Mouse (Mus musculus): Measurements from ENCODE around the gene Retreg2. TPM values are rescaled to one million over a fixed set of nuclear protein-coding genes. Genes with fewer than 3 reads are reported as not detected.

The Retreg2 gene
- polyA plus RNA-seq, 1 experiment: 225 TPM

DNA sequence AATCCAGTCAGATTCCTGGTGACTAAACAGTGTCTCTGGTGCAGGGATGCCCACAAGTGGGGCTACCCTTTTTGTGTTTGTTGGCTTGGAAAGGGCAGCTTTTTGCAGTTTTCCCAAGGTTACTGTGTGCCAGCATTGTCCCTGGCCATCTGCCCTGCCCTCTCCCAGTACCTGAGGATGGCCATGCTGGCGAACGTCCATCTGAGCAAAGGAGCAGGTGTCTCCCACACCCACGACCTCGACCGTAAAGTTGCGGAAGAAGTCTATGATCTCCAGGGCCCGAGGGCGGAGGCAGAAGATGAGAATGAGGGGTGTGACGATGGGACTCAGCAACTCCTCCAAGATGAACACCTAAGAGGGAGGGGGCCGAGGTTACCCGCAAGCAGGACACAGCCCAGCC lies 42.9 kb downstream of the Retreg2 start:
- TF ChIP-seq POLR2A (IDR thresholded peaks at IDR 0.05; ENCODE audit: low read depth, low read length) (no peak), CTCF (conservative IDR thresholded peaks at IDR 0.05; ENCODE audit: insufficient read depth, insufficient read length, low read depth, low read length) (no peak)
- Histone ChIP-seq H3K27ac (ENCODE audit: insufficient read depth, low read depth, low read length) (no peak overlapping the region), H3K4me1 (ENCODE audit: control insufficient read depth, insufficient read depth, low read length) (no peaks in the 10 kb centered on the region), H3K27me3 (replicated peaks; ENCODE audit: control insufficient read depth, insufficient read depth, low read length) (no peaks in the 10 kb centered on the region), H3K36me3 (ENCODE audit: control insufficient read depth, insufficient read depth, low read length) (peaks cover 3% of the 10 kb centered on the region), H3K4me3 (ENCODE audit: insufficient read depth, low read depth, low read length) (no peak overlapping the region)
- 87% methylated on average over 11 of the region's 11 CpGs for WGBS
- no peak for DNase-seq

GRCm38 (mm10) chr1:75187126-75187525 lies 44.5 kb downstream of the Retreg2 start:
- DNase-seq: peak; percentile 17
- H3K4me1 ChIP-seq (ENCODE audit: control insufficient read depth, insufficient read depth, low read length): peaks cover 3% of the 10 kb centered on the region; the same call in 1 of the 2 replicates
- no peaks in the 10 kb centered on the region for H3K27me3 ChIP-seq (replicated peaks; ENCODE audit: control insufficient read depth, insufficient read depth, low read length)
- H3K27ac ChIP-seq (ENCODE audit: insufficient read depth, low read depth, low read length): no peak overlapping the region
- H3K4me3 ChIP-seq (ENCODE audit: insufficient read depth, low read depth, low read length): no peak overlapping the region
- TF ChIP-seq POLR2A (IDR thresholded peaks at IDR 0.05; ENCODE audit: low read depth, low read length): no peak
- H3K36me3 ChIP-seq (ENCODE audit: control insufficient read depth, insufficient read depth, low read length): peaks cover 3% of the 10 kb centered on the region

DNA sequence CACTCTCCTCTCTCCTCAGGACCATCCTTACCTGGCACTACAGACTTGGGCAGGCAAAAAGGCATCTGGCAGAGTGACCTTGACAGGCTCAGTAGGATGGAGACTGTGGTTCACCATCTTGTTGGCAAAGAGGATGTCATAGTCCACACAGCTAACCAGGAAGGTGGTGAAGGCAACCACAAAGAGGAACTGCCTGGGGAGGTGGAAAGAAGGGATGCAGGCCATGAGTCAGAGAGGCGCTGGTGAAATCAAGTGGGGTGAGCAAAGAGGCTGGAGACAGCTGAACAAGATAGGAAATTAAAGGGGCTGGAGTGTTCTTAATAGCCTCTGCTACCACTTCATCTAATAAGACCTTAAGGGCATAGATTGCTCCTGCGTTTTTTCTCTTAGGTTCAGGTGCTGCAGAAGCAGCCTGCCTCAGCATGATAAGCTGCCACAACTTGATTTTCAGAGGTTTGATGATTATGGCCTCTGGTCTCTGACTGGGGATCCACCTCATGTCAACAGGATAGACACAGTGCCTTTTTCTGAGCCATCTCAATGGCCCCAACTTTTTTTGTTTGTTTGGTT lies 45.4 kb downstream of the Retreg2 start:
- Histone ChIP-seq H3K36me3 (ENCODE audit: control insufficient read depth, insufficient read depth, low read length) (no peaks in the 10 kb centered on the region; the same call in 1 of the 2 replicates), H3K4me3 (ENCODE audit: insufficient read depth, low read depth, low read length) (no peak overlapping the region), H3K27ac (ENCODE audit: insufficient read depth, low read depth, low read length) (no peak overlapping the region), H3K27me3 (replicated peaks; ENCODE audit: control insufficient read depth, insufficient read depth, low read length) (no peaks in the 10 kb centered on the region), H3K4me1 (ENCODE audit: control insufficient read depth, insufficient read depth, low read length) (peaks cover 3% of the 10 kb centered on the region; the same call in 1 of the 2 replicates)
- no peak for DNase-seq
- WGBS: 79% methylated on average over 2 of the region's 2 CpGs
- TF ChIP-seq POLR2A (IDR thresholded peaks at IDR 0.05; ENCODE audit: low read depth, low read length) (no peak), CTCF (conservative IDR thresholded peaks at IDR 0.05; ENCODE audit: insufficient read depth, insufficient read length, low read depth, low read length) (no peak)

DNA sequence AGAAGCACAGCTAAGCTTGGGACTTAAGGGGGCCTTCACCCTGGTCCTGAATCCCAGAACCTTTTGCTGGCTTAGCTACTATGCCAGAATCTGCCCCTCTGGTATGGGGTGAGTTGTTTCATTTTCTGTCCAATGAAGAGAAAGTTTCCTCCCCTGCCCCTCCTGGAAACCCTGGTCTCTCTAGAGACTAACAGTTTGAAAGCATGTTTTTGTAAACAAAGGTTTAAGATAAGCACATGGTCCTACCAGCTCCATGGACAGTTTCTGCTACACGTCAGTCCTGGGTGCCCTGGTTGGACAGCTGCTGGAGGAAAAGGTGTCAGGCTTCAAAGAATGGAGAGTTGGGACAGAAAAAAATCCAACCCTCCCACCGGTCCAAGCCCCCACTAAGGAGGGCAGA lies 48.0 kb downstream of the Retreg2 start:
- H3K4me1 ChIP-seq (ENCODE audit: control insufficient read depth, insufficient read depth, low read length): peaks cover 10% of the 10 kb centered on the region; the same call in 1 of the 2 replicates
- H3K4me3 ChIP-seq (ENCODE audit: insufficient read depth, low read depth, low read length): no peak overlapping the region
- WGBS: 43% methylated on average over 2 of the region's 2 CpGs
- no peaks in the 10 kb centered on the region; the same call in none of the 2 replicates for H3K36me3 ChIP-seq (ENCODE audit: control insufficient read depth, insufficient read depth, low read length)
- no peaks in the 10 kb centered on the region for H3K27me3 ChIP-seq (replicated peaks; ENCODE audit: control insufficient read depth, insufficient read depth, low read length)
- H3K27ac ChIP-seq (ENCODE audit: insufficient read depth, low read depth, low read length): no peak overlapping the region
- no peak for DNase-seq
- TF ChIP-seq CTCF (conservative IDR thresholded peaks at IDR 0.05; ENCODE audit: insufficient read depth, insufficient read length, low read depth, low read length) (no peak), POLR2A (IDR thresholded peaks at IDR 0.05; ENCODE audit: low read depth, low read length) (no peak)

DNA sequence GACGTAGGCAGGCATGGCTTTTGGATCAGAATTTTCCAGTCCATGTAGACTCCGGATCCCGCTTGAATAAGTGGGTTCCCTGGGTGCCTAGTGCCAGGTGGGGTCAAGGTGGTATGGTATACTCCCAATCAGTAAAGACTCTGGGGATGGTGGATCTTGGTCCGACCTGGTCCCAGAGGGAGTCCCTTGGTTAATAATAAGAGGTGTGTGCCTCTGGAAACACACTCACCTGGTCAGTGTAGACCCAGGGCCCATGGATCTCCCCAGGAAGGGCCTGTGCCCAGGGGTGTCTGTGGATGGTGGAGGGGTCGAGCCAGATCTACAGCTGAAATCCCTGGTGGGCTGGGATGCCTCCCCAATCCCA lies 48.7 kb downstream of the Retreg2 start:
- Histone ChIP-seq H3K27me3 (replicated peaks; ENCODE audit: control insufficient read depth, insufficient read depth, low read length) (no peaks in the 10 kb centered on the region), H3K4me3 (ENCODE audit: insufficient read depth, low read depth, low read length) (peak overlapping the region; percentile 88), H3K36me3 (ENCODE audit: control insufficient read depth, insufficient read depth, low read length) (no peaks in the 10 kb centered on the region; the same call in none of the 2 replicates), H3K4me1 (ENCODE audit: control insufficient read depth, insufficient read depth, low read length) (peaks cover 10% of the 10 kb centered on the region; the same call in 1 of the 2 replicates), H3K27ac (ENCODE audit: insufficient read depth, low read depth, low read length) (peak overlapping the region; percentile 17; the same call in 1 of the 2 replicates)
- WGBS: 40% methylated on average over 5 of the region's 5 CpGs
- DNase-seq: no peak
- TF ChIP-seq CTCF (conservative IDR thresholded peaks at IDR 0.05; ENCODE audit: insufficient read depth, insufficient read length, low read depth, low read length) (no peak), POLR2A (IDR thresholded peaks at IDR 0.05; ENCODE audit: low read depth, low read length) (no peak)

DNA sequence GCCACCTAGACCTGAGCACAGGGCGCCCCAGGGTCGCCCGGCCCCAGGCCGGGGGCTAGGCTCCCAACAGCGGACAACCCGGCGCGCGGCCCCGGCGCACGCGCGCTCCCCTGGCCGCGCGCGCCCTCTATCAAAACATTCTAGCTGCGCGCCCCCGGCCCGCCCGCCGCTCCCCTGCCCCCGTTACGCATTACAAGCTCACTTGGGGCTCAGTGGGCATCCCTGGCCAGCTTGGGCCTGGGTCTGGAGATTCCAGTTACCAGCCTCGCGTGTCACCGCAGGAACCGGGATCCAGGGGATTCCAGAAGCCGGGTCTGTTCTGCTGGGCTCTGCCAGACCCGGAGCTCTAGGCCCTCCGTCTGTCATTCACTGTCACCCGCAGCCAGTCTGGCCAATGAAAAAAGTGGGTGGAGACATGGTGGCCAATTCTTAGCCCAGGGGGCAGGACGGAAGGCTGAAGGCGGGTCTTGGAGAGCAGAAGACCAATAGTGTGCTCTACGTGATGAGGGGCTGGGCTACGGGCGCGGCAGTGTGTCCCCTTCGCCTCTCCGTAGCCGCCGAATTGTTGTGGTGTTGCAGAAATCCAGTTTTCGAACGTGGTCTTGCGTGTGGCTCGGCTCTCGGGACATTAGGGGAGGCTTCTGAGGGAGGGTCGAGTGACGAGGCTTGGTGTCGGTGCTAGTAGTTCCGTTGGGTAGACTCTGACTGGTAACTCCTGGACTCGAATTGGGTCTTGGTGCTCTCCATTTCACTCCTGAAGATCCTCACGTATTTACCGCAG lies 49.2 kb downstream of the Retreg2 start, which contains the start of the genes Ankzf1 and Atg9a:
Gene Ankzf1 (plus strand): TSS at position 530 of the 781 bp plus-strand sequence.
Gene Atg9a (minus strand): TSS at position 575 of the 781 bp plus-strand sequence.
- Histone ChIP-seq H3K4me1 (ENCODE audit: control insufficient read depth, insufficient read depth, low read length) (peaks cover 10% of the 10 kb centered on the region; the same call in 1 of the 2 replicates), H3K27me3 (replicated peaks; ENCODE audit: control insufficient read depth, insufficient read depth, low read length) (no peaks in the 10 kb centered on the region), H3K4me3 (ENCODE audit: insufficient read depth, low read depth, low read length) (peak within 1 kb of the TSS; percentile 88), H3K36me3 (ENCODE audit: control insufficient read depth, insufficient read depth, low read length) (no peaks in the 10 kb centered on the region; the same call in none of the 2 replicates), H3K27ac (ENCODE audit: insufficient read depth, low read depth, low read length) (peak within 1 kb of the TSS; percentile 94)
- peak; percentile 31 for TF ChIP-seq POLR2A (IDR thresholded peaks at IDR 0.05; ENCODE audit: low read depth, low read length)
- TF ChIP-seq CTCF (conservative IDR thresholded peaks at IDR 0.05; ENCODE audit: insufficient read depth, insufficient read length, low read depth, low read length): no peak
- under 1% methylated on average over 55 of the region's 56 CpGs for WGBS
- peak; percentile 99 for DNase-seq

DNA sequence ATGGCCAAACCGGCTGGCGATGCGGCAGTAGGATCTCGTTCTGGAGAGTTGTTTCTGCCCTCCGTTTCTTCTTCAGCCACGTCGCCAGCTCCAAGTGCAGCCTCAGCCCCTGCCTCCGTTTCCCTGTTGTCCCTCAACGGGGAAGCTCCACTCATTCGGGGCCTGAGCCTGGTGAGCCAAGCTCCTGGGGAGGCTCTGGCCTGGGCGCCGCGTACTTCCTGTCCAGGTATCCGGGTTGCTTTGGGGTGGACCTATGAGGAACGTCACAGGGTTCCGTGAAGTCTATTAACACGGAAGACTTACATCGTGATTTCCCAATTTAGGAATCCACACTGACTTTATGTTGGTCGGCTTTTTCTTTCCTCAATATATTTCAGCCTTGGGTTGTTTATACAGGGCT lies 49.9 kb downstream of the Retreg2 start:
- Histone ChIP-seq H3K4me1 (ENCODE audit: control insufficient read depth, insufficient read depth, low read length) (peaks cover 10% of the 10 kb centered on the region; the same call in 1 of the 2 replicates), H3K27ac (ENCODE audit: insufficient read depth, low read depth, low read length) (peak overlapping the region; percentile 94), H3K36me3 (ENCODE audit: control insufficient read depth, insufficient read depth, low read length) (no peaks in the 10 kb centered on the region; the same call in none of the 2 replicates), H3K4me3 (ENCODE audit: insufficient read depth, low read depth, low read length) (peak overlapping the region; percentile 84), H3K27me3 (replicated peaks; ENCODE audit: control insufficient read depth, insufficient read depth, low read length) (no peaks in the 10 kb centered on the region)
- no peak for TF ChIP-seq CTCF (conservative IDR thresholded peaks at IDR 0.05; ENCODE audit: insufficient read depth, insufficient read length, low read depth, low read length)
- TF ChIP-seq POLR2A (IDR thresholded peaks at IDR 0.05; ENCODE audit: low read depth, low read length): no peak
- DNase-seq: peak; percentile 81
- WGBS: under 1% methylated on average over 19 of the region's 19 CpGs

Other genes with a start within 250 kb of the Retreg2 start
- gene Cryba2, start 249.6 kb upstream of the Retreg2 start, polyA plus RNA-seq (2012; rRNA removed): not detected in 2 replicates
- gene Cfap65, start 207.2 kb upstream of the Retreg2 start, polyA plus RNA-seq (2012; rRNA removed): 1.6 and 2.4 TPM in 2 replicates
- gene Ihh, start 191.1 kb upstream of the Retreg2 start, polyA plus RNA-seq (2012; rRNA removed): 30.3 and 43.5 TPM in 2 replicates
- 2.9 and 4.2 TPM in 2 replicates for gene Nhej1, start 17.6 kb upstream of the Retreg2 start, polyA plus RNA-seq (2012; rRNA removed)
- gene Slc23a3, start 8.9 kb upstream of the Retreg2 start, polyA plus RNA-seq (2012; rRNA removed): 12.8 and 25.2 TPM in 2 replicates
- 67.7 and 70.8 TPM in 2 replicates for gene Cnppd1, start 67 bp upstream of the Retreg2 start, polyA plus RNA-seq (2012; rRNA removed)
- 61.6 and 73.7 TPM in 2 replicates for gene Zfand2b, start 25.9 kb downstream of the Retreg2 start, polyA plus RNA-seq (2012; rRNA removed)
- 41.3 and 47.0 TPM in 2 replicates for gene Abcb6, start 37.6 kb downstream of the Retreg2 start, polyA plus RNA-seq (2012; rRNA removed)
- 14.5 and 17.0 TPM in 2 replicates for gene Ankzf1, start 49.4 kb downstream of the Retreg2 start, polyA plus RNA-seq (2012; rRNA removed)
- gene Atg9a, start 49.4 kb downstream of the Retreg2 start, polyA plus RNA-seq (2012; rRNA removed): 67.5 and 86.5 TPM in 2 replicates
- 118 and 146 TPM in 2 replicates for gene Glb1l, start 68.0 kb downstream of the Retreg2 start, polyA plus RNA-seq (2012; rRNA removed)
- gene Stk16, start 68.1 kb downstream of the Retreg2 start, polyA plus RNA-seq (2012; rRNA removed): 254 and 277 TPM in 2 replicates
- gene Tuba4a, start 77.1 kb downstream of the Retreg2 start, polyA plus RNA-seq (2012; rRNA removed): 213 and 301 TPM in 2 replicates
- not detected in 2 replicates for gene A630095N17Rik, start 89.3 kb downstream of the Retreg2 start, polyA plus RNA-seq (2012; rRNA removed)
- 41.1 and 42.6 TPM in 2 replicates for gene Dnajb2, start 93.6 kb downstream of the Retreg2 start, polyA plus RNA-seq (2012; rRNA removed)
- gene Ptprn, start 121.7 kb downstream of the Retreg2 start, polyA plus RNA-seq (2012; rRNA removed): 0.53 and 0.81 TPM in 2 replicates
- gene Resp18, start 135.6 kb downstream of the Retreg2 start, polyA plus RNA-seq (2012; rRNA removed): 0.24 and 0.41 TPM in 2 replicates
- 117 and 124 TPM in 2 replicates for gene Dnpep, start 175.2 kb downstream of the Retreg2 start, polyA plus RNA-seq (2012; rRNA removed)
- 17.0 and 32.1 TPM in 2 replicates for gene Des, start 217.6 kb downstream of the Retreg2 start, polyA plus RNA-seq (2012; rRNA removed)
- gene Speg, start 232.5 kb downstream of the Retreg2 start, polyA plus RNA-seq (2012; rRNA removed): 34.6 and 43.9 TPM in 2 replicates